In the genomic region with DNA sequence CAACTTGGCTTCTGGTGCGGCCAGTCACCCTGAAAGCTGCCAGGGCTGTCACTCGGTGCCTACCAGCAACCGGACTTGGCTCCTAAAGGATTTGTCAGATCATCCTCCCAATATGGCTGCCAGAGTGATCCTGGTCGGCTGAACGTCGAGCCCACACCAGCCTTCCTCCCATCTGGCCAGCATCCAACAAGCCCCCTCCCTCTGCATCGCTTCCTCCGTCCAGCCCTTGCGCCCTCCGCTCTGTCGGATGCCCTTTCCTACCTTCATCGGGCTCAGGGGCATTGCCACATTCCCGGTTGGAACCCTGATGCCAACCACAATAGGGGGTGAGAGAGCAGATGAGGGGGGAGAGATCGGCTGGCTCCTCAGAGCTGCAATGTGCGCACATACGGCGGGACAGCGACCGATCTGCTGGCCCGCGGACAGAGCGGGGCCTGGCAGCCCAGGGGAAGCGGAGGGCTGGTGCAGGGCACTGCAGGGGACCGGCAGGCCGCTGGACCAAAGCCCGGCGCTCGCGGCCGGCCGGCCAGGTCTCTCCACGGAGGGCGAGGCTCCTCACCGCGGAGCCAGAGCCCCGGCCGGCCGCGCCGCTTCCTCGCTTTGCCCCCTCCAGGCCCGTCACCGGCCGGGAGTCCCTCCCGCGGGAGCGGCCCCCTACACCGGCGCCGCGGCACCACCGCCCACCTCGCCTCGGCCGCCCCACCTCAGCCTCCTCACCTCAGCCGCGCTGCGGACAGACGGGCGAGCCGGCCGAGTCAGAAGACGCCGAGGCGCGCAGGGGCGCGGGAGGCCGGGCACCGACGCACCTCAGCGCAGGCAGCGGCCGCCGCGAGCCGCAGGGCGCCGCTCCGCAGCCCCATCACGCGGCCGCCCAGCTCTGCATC, we compare ENCODE assay signal across 8 mouse cellular contexts. TPM values are rescaled to one million over a fixed set of nuclear protein-coding genes. Genes with fewer than 3 reads are reported as not detected.
DNase-seq lines count a peak whose midpoint lies in the region; ATAC-seq and TF ChIP-seq lines count a peak whose summit lies in the region.

No protein-coding gene starts in this region.

- peak overlapping the region; percentile 76 for H3K4me3 ChIP-seq in thymus, adult 2 months (ENCODE audit: control insufficient read depth, insufficient read depth, low read length)
- peak overlapping the region; percentile 95 for H3K4me3 ChIP-seq in embryonic facial prominence, embryonic 12.5 days
- peak overlapping the region; percentile 99 for H3K4me3 ChIP-seq in limb, embryonic 12.5 days (replicated peaks)
- H3K4me3 ChIP-seq in midbrain, embryonic 14.5 days (replicated peaks; ENCODE audit: low read depth, low read length) = peak overlapping the region; percentile 99

- peak; percentile 76 for ATAC-seq in embryonic facial prominence, embryonic 12.5 days (ENCODE audit: insufficient number of reproducible peaks, insufficient read depth, low FRiP score, low TSS enrichment)
- ATAC-seq in limb, embryonic 12.5 days (ENCODE audit: insufficient number of reproducible peaks, insufficient read depth, low FRiP score, low TSS enrichment, low read depth) = peak; percentile 69; the same call in 1 of the 2 replicates
- ATAC-seq in midbrain, embryonic 14.5 days (ENCODE audit: low FRiP score, low TSS enrichment) = peak; percentile 46

- no peak overlapping the region for H3K27ac ChIP-seq in thymus, adult 2 months (ENCODE audit: control insufficient read depth, insufficient read depth, low read length)
- peak overlapping the region; percentile 95 for H3K27ac ChIP-seq in embryonic facial prominence, embryonic 12.5 days
- peak overlapping the region; percentile 95 for H3K27ac ChIP-seq in limb, embryonic 12.5 days
- H3K27ac ChIP-seq in midbrain, embryonic 14.5 days (replicated peaks; ENCODE audit: low read depth, low read length) = peak overlapping the region; percentile 98

- peak overlapping the region; percentile 97 for H3K9ac ChIP-seq in embryonic facial prominence, embryonic 12.5 days
- H3K9ac ChIP-seq in limb, embryonic 12.5 days (replicated peaks) = peak overlapping the region; percentile 97
- H3K9ac ChIP-seq in midbrain, embryonic 14.5 days (replicated peaks; ENCODE audit: low read length) = peak overlapping the region; percentile 99

- peak; percentile 13 for DNase-seq in thymus, adult 2 months
- DNase-seq in thymus, postnatal 0 days (ENCODE audit: low spot score) = no peak
- DNase-seq in heart, adult 8-10 months (ENCODE audit: low spot score) = peak; percentile 83
- peak; percentile 68 to 77 for DNase-seq in kidney, adult 8-10 months
- peak; percentile 81 for DNase-seq in midbrain, embryonic 14.5 days
- DNase-seq in spleen, postnatal 4 days (ENCODE audit: low spot score in 2 of 2) = peak; percentile 19 to 66

- H3K4me2 ChIP-seq in embryonic facial prominence, embryonic 12.5 days (replicated peaks) = peak overlapping the region; percentile 56
- peak overlapping the region; percentile 69 for H3K4me2 ChIP-seq in limb, embryonic 12.5 days
- peak overlapping the region; percentile 76 for H3K4me2 ChIP-seq in midbrain, embryonic 14.5 days (ENCODE audit: low read length)

- H3K4me1 ChIP-seq in thymus, adult 2 months (replicated peaks; ENCODE audit: control insufficient read depth, insufficient read depth, low read length) = peaks cover 17% of the 10 kb centered on the region
- H3K4me1 ChIP-seq in embryonic facial prominence, embryonic 12.5 days = peaks cover 27% of the 10 kb centered on the region
- H3K4me1 ChIP-seq in limb, embryonic 12.5 days (replicated peaks) = peaks cover 23% of the 10 kb centered on the region
- peaks cover 45% of the 10 kb centered on the region for H3K4me1 ChIP-seq in midbrain, embryonic 14.5 days (ENCODE audit: control insufficient read depth, insufficient read depth, low read length)

- H3K27me3 ChIP-seq in thymus, adult 2 months (ENCODE audit: control insufficient read depth, insufficient read depth, low read length) = peaks cover 11% of the 10 kb centered on the region
- no peaks in the 10 kb centered on the region for H3K27me3 ChIP-seq in embryonic facial prominence, embryonic 12.5 days
- H3K27me3 ChIP-seq in limb, embryonic 12.5 days = no peaks in the 10 kb centered on the region
- no peaks in the 10 kb centered on the region for H3K27me3 ChIP-seq in midbrain, embryonic 14.5 days (ENCODE audit: control insufficient read depth, insufficient read depth, low read length)

- TF ChIP-seq POLR2A in thymus, adult 2 months (IDR thresholded peaks at IDR 0.05; ENCODE audit: control insufficient read depth, extremely low read depth, insufficient read depth, low read length, poor library complexity) = no peak

- no peak for TF ChIP-seq CTCF in thymus, adult 2 months (IDR thresholded peaks at IDR 0.05; ENCODE audit: borderline replicate concordance, control insufficient read depth, extremely low read depth, insufficient read depth, low read length, poor library complexity)

- no peaks in the 10 kb centered on the region for H3K36me3 ChIP-seq in thymus, adult 2 months (ENCODE audit: control insufficient read depth, insufficient read depth, low read length)
- no peaks in the 10 kb centered on the region for H3K36me3 ChIP-seq in embryonic facial prominence, embryonic 12.5 days
- no peaks in the 10 kb centered on the region for H3K36me3 ChIP-seq in limb, embryonic 12.5 days
- H3K36me3 ChIP-seq in midbrain, embryonic 14.5 days (ENCODE audit: control insufficient read depth, insufficient read depth, low read length) = no peaks in the 10 kb centered on the region

- 2% methylated on average over 83 of the region's 83 CpGs for WGBS in thymus, adult 2 months
- under 1% methylated on average over 77 of the region's 83 CpGs for WGBS in embryonic facial prominence, embryonic 12.5 days
- WGBS in limb, embryonic 12.5 days = under 1% methylated on average over 82 of the region's 83 CpGs
- under 1% methylated on average over 82 of the region's 83 CpGs for WGBS in midbrain, embryonic 14.5 days

- no peaks in the 10 kb centered on the region for H3K9me3 ChIP-seq in embryonic facial prominence, embryonic 12.5 days
- H3K9me3 ChIP-seq in limb, embryonic 12.5 days = no peaks in the 10 kb centered on the region
- no peaks in the 10 kb centered on the region for H3K9me3 ChIP-seq in midbrain, embryonic 14.5 days (ENCODE audit: control insufficient read depth, low read length)

RNA-seq across cellular contexts. Expression of gene Kif1b, which starts 0.5 kb away (rescaled TPM):
- polyA plus RNA-seq in thymus, adult 2 months (2012; rRNA removed) = 21.5 and 23.9 TPM in 2 replicates
- polyA plus RNA-seq in thymus, postnatal 0 days (2015; fragmentation: Nextera tagmentation; extraction: Ambion mirVana) = 9.8 and 10.5 TPM in 2 replicates
- 56.1 and 61.5 TPM in 2 replicates for polyA plus RNA-seq in embryonic facial prominence, embryonic 12.5 days (2016; fragmentation: Nextera tagmentation; extraction: Ambion mirVana)
- total RNA-seq in heart, adult 8-10 months (2022) = 100 to 1,000 TPM; 159 to 211 (median 191) TPM
- 46.2 and 52.2 TPM in 2 replicates for polyA plus RNA-seq in limb, embryonic 12.5 days (2016; fragmentation: Nextera tagmentation; extraction: Ambion mirVana)
- polyA plus RNA-seq in midbrain, embryonic 14.5 days (2014; fragmentation: Nextera tagmentation; extraction: Ambion mirVana) = 152 and 202 TPM in 2 replicates
